Mouse (Mus musculus): Measurements from ENCODE around the gene Garem2. TPM values are rescaled to one million over a fixed set of nuclear protein-coding genes. Genes with fewer than 3 reads are reported as not detected.

Gene Garem2
- polyA plus RNA-seq, 1 experiment from 2014 or later, result 0.49 TPM

- Histone ChIP-seq H3K9ac (no peak overlapping the region), H3K9me3 (ENCODE audit: low read depth, low read length) (no peaks in the 10 kb centered on the region), H3K4me3 (ENCODE audit: low read depth, low read length) (no peak overlapping the region), H3K36me3 (ENCODE audit: insufficient read depth) (peaks cover 71% of the 10 kb centered on the region), H3K27ac (ENCODE audit: low read depth) (no peak overlapping the region), H3K4me1 (ENCODE audit: insufficient read depth) (no peaks in the 10 kb centered on the region), H3K27me3 (ENCODE audit: insufficient read depth, low read length) (peaks cover 19% of the 10 kb centered on the region; the same call in 1 of the 2 replicates), H3K4me2 (no peak overlapping the region)
- ATAC-seq (ENCODE audit: insufficient read depth), result no peak
- 88% methylated on average over 6 of the region's 6 CpGs for WGBS
- no peak for TF ChIP-seq CTCF (IDR thresholded peaks at IDR 0.05; ENCODE audit: low read depth)
- no peak for DNase-seq
Measured at GRCm38 (mm10) chr5:30119163-30119562, 14.2 kb downstream of the Garem2 start.

- no peaks in the 10 kb centered on the region for H3K4me1 ChIP-seq (ENCODE audit: insufficient read depth)
- no peak for TF ChIP-seq CTCF (IDR thresholded peaks at IDR 0.05; ENCODE audit: low read depth)
- H3K4me2 ChIP-seq, result no peak overlapping the region
- no peaks in the 10 kb centered on the region for H3K9me3 ChIP-seq (ENCODE audit: low read depth, low read length)
- H3K9ac ChIP-seq, result no peak overlapping the region
- peaks cover 10% of the 10 kb centered on the region; the same call in 1 of the 2 replicates for H3K27me3 ChIP-seq (ENCODE audit: insufficient read depth, low read length)
- 76% methylated on average over 7 of the region's 7 CpGs for WGBS
- H3K36me3 ChIP-seq (ENCODE audit: insufficient read depth), result peaks cover 80% of the 10 kb centered on the region
- no peak overlapping the region for H3K27ac ChIP-seq (ENCODE audit: low read depth)
- ATAC-seq (ENCODE audit: insufficient read depth) (no peak), DNase-seq (no peak)
- H3K4me3 ChIP-seq (ENCODE audit: low read depth, low read length), result no peak overlapping the region
Measured at GRCm38 (mm10) chr5:30120106-30120505, 15.1 kb downstream of the Garem2 start.

- H3K4me2 ChIP-seq, result no peak overlapping the region
- TF ChIP-seq CTCF (IDR thresholded peaks at IDR 0.05; ENCODE audit: low read depth), result no peak
- no peak overlapping the region for H3K27ac ChIP-seq (ENCODE audit: low read depth)
- no peak overlapping the region for H3K4me3 ChIP-seq (ENCODE audit: low read depth, low read length)
- H3K9me3 ChIP-seq (ENCODE audit: low read depth, low read length), result no peaks in the 10 kb centered on the region
- DNase-seq (no peak), ATAC-seq (ENCODE audit: insufficient read depth) (no peak)
- 91% methylated on average over 6 of the region's 6 CpGs for WGBS
- no peaks in the 10 kb centered on the region for H3K4me1 ChIP-seq (ENCODE audit: insufficient read depth)
- no peaks in the 10 kb centered on the region for H3K27me3 ChIP-seq (ENCODE audit: insufficient read depth, low read length)
- peaks cover 98% of the 10 kb centered on the region for H3K36me3 ChIP-seq (ENCODE audit: insufficient read depth)
- no peak overlapping the region for H3K9ac ChIP-seq
Measured at GRCm38 (mm10) chr5:30122481-30122880, 17.5 kb downstream of the Garem2 start.

GRCm38 (mm10) chr5:30125587-30125986 is 20.6 kb downstream of the Garem2 start:
- Histone ChIP-seq H3K4me2 (no peak overlapping the region), H3K9ac (no peak overlapping the region), H3K27ac (ENCODE audit: low read depth) (no peak overlapping the region), H3K36me3 (ENCODE audit: insufficient read depth) (peaks cover 99% of the 10 kb centered on the region), H3K9me3 (ENCODE audit: low read depth, low read length) (no peaks in the 10 kb centered on the region), H3K4me1 (ENCODE audit: insufficient read depth) (no peaks in the 10 kb centered on the region), H3K27me3 (ENCODE audit: insufficient read depth, low read length) (no peaks in the 10 kb centered on the region), H3K4me3 (ENCODE audit: low read depth, low read length) (no peak overlapping the region)
- ATAC-seq (ENCODE audit: insufficient read depth) (no peak), DNase-seq (peak; percentile 76)
- WGBS, result 36% methylated on average over 5 of the region's 5 CpGs
- peak; percentile 73 for TF ChIP-seq CTCF (IDR thresholded peaks at IDR 0.05; ENCODE audit: low read depth)

- H3K27ac ChIP-seq (ENCODE audit: low read depth), result no peak overlapping the region
Measured at GRCm38 (mm10) chr5:30126756-30127155, 21.8 kb downstream of the Garem2 start.

GRCm38 (mm10) chr5:30127921-30128597 is 23.1 kb downstream of the Garem2 start:
- H3K27me3 ChIP-seq (ENCODE audit: insufficient read depth, low read length), result no peaks in the 10 kb centered on the region
- no peak overlapping the region for H3K4me2 ChIP-seq
- no peak overlapping the region for H3K9ac ChIP-seq
- H3K9me3 ChIP-seq (ENCODE audit: low read depth, low read length), result no peaks in the 10 kb centered on the region
- H3K36me3 ChIP-seq (ENCODE audit: insufficient read depth), result peaks cover 93% of the 10 kb centered on the region
- H3K4me3 ChIP-seq (ENCODE audit: low read depth, low read length), result no peak overlapping the region
- WGBS, result 88% methylated on average over 13 of the region's 13 CpGs
- TF ChIP-seq CTCF (IDR thresholded peaks at IDR 0.05; ENCODE audit: low read depth), result no peak
- ATAC-seq (ENCODE audit: insufficient read depth), result no peak
- H3K27ac ChIP-seq (ENCODE audit: low read depth), result no peak overlapping the region
- no peak for DNase-seq
- H3K4me1 ChIP-seq (ENCODE audit: insufficient read depth), result no peaks in the 10 kb centered on the region

More at GRCm38 (mm10) chr5:30126756-30127155, 21.8 kb downstream of the Garem2 start:
- no peaks in the 10 kb centered on the region for H3K9me3 ChIP-seq (ENCODE audit: low read depth, low read length)
- TF ChIP-seq CTCF (IDR thresholded peaks at IDR 0.05; ENCODE audit: low read depth), result no peak
- no peak for ATAC-seq (ENCODE audit: insufficient read depth)
- H3K4me3 ChIP-seq (ENCODE audit: low read depth, low read length), result no peak overlapping the region
- no peak overlapping the region for H3K4me2 ChIP-seq
- H3K36me3 ChIP-seq (ENCODE audit: insufficient read depth), result peaks cover 93% of the 10 kb centered on the region
- WGBS, result 81% methylated on average over 7 of the region's 7 CpGs
- no peak overlapping the region for H3K9ac ChIP-seq
- no peaks in the 10 kb centered on the region for H3K4me1 ChIP-seq (ENCODE audit: insufficient read depth)
- DNase-seq, result no peak
- H3K27me3 ChIP-seq (ENCODE audit: insufficient read depth, low read length), result no peaks in the 10 kb centered on the region

GRCm38 (mm10) chr5:30128680-30129079 is 23.7 kb downstream of the Garem2 start:
- H3K4me1 ChIP-seq (ENCODE audit: insufficient read depth), result no peaks in the 10 kb centered on the region
- H3K27me3 ChIP-seq (ENCODE audit: insufficient read depth, low read length), result no peaks in the 10 kb centered on the region
- H3K4me2 ChIP-seq, result no peak overlapping the region
- no peaks in the 10 kb centered on the region for H3K9me3 ChIP-seq (ENCODE audit: low read depth, low read length)
- DNase-seq (no peak), ATAC-seq (ENCODE audit: insufficient read depth) (no peak)
- no peak overlapping the region for H3K9ac ChIP-seq
- H3K27ac ChIP-seq (ENCODE audit: low read depth), result no peak overlapping the region
- WGBS, result 92% methylated on average over 6 of the region's 6 CpGs
- no peak for TF ChIP-seq CTCF (IDR thresholded peaks at IDR 0.05; ENCODE audit: low read depth)
- peaks cover 93% of the 10 kb centered on the region for H3K36me3 ChIP-seq (ENCODE audit: insufficient read depth)
- H3K4me3 ChIP-seq (ENCODE audit: low read depth, low read length), result no peak overlapping the region

All from lung, embryonic 14.5 days (tissue).